11 mouse cellular contexts compared by ENCODE assay signal in genomic region chr4:105034259-105034658, GRCm38 (mm10).
DNase-seq lines count a peak whose midpoint lies in the region.
"Had no signal": no experiment of that assay in that cellular context is flagged by ENCODE, and none has a peak within 500 bp of the region (broad histone marks: within the 10 kb centered on the region; RNA-seq: fewer than 3 reads in every experiment).

No protein-coding gene starts in this region.

- intact Hi-C loops in left cerebral cortex, postnatal 36 days (cut with DNase I), result loop anchor here (5.0 kb wide), 2 partner anchors 88 to 1193 kb away; no protein-coding TSS in a partner anchor

- peak; percentile 47 for DNase-seq in embryo, embryonic 11 days
- DNase-seq in embryo, embryonic 10 days (ENCODE audit: low spot score), result no peak
- DNase-seq in kidney, adult 9 months, result peak; percentile 33
- no peak for DNase-seq in kidney, postnatal 36 days
- peak; percentile 4 for DNase-seq in thymus, postnatal 0 days (ENCODE audit: low spot score)
- no peak for DNase-seq in thymus, postnatal 36 days
- DNase-seq in left cerebral cortex, postnatal 36 days (ENCODE audit: low spot score in 2 of 2), result no peak
- no peak for DNase-seq in adrenal gland, postnatal 36 days
- DNase-seq: cerebellum, adult 8-10 months; kidney, adult 18-20 months; right cerebral cortex, postnatal 25 days had no signal

Comparison
In these comparisons a context has a peak if more than half of its experiments do, and no peak if none do; other contexts are left out.
1. DNase-seq: peak in embryo, embryonic 11 days (single experiment), kidney, adult 9 months (single experiment) and thymus, postnatal 0 days (single experiment); none in embryo, embryonic 10 days (single experiment), kidney, postnatal 36 days (0 of 2), thymus, postnatal 36 days (0 of 2), left cerebral cortex, postnatal 36 days (0 of 2) and adrenal gland, postnatal 36 days (0 of 2).